Mouse (Mus musculus) hindbrain, embryonic 16.5 days (tissue): ENCODE data around the gene Tanc1. TPM values are rescaled to one million over a fixed set of nuclear protein-coding genes. Genes with fewer than 3 reads are reported as not detected.
A peak's percentile ranks its signal among the peaks of the same experiment; 100 is the strongest.

Source experiments
- ATAC-seq: fragments of 200-750 bp; cut with Nextera tagmentation; 2 replicates; pipeline ENCODE4 v1.8.0; 2017; ENCODE audit warnings: moderate TSS enrichment, moderate library complexity
- H3K27ac ChIP-seq: fragments of 300-500 bp; sonication (generic); 2 replicates; pipeline ENCODE4 v1.5.1; 2014; ENCODE audit warnings: low read depth, mild to moderate bottlenecking, control low read depth, low read length, moderate library complexity
- H3K27me3 ChIP-seq: fragments of 300-500 bp; sonication (generic); replicated peaks from 2 replicates; pipeline ENCODE4 v1.6.1; 2014; ENCODE audit warnings: low read length; ENCODE audit not compliant: control insufficient read depth, insufficient read depth
- H3K36me3 ChIP-seq: fragments of 300-500 bp; sonication (generic); 2 replicates; pipeline ENCODE4 v1.6.1; 2014; ENCODE audit warnings: mild to moderate bottlenecking, low read length, moderate library complexity, mixed read lengths; ENCODE audit not compliant: control insufficient read depth, insufficient read depth
- H3K4me1 ChIP-seq: fragments of 300-500 bp; sonication (generic); 2 replicates; pipeline ENCODE4 v1.6.1; 2014; ENCODE audit warnings: low read depth, low read length; ENCODE audit not compliant: control insufficient read depth, insufficient read depth
- H3K4me2 ChIP-seq: fragments of 300-500 bp; sonication (generic); 2 replicates; pipeline ENCODE4 v1.6.1; 2014; ENCODE audit warnings: mild to moderate bottlenecking, low read length, control low read depth, moderate library complexity
- H3K4me3 ChIP-seq: fragments of 300-500 bp; sonication (generic); 2 replicates; pipeline ENCODE4 v1.5.1; 2014; ENCODE audit warnings: mild to moderate bottlenecking, low read length, control low read depth, moderate library complexity
- H3K9ac ChIP-seq: fragments of 300-500 bp; sonication (generic); 2 replicates; pipeline ENCODE4 v1.6.1; 2014; ENCODE audit warnings: low read depth, mild to moderate bottlenecking, control low read depth, low read length, moderate library complexity
- H3K9me3 ChIP-seq: fragments of 300-500 bp; sonication (generic); 2 replicates; pipeline ENCODE4 v1.6.1; 2014; ENCODE audit warnings: mild to moderate bottlenecking, low read length, moderate library complexity; ENCODE audit not compliant: control insufficient read depth
- WGBS: fragments of 180-500 bp; shearing (Covaris S2); extraction: QIAGEN DNeasy Blood & Tissue Kit; methylation state at CpG from one replicate; pipeline ENCODE4 v1.1.7; 2014; 5-methylcytosine and 5-hydroxymethylcytosine counted together
- polyA plus RNA-seq: library from polyadenylated mRNA; unstranded; fragments of >200 nt; fragmentation: Nextera tagmentation; extraction: Ambion mirVana; gene quantifications from 2 replicates; pipeline ENCODE4 v1.2.1, GENCODE M21; 2015

The Tanc1 gene
- polyA plus RNA-seq, 1 experiment from 2014 or later, result 7.4 TPM

- H3K4me3 ChIP-seq, result no peak overlapping the region
- WGBS, result 89% methylated on average over 2 of the region's 2 CpGs
- ATAC-seq, result no peak
Observed at GRCm38 (mm10) chr2:59625416-59625815, 13.6 kb downstream of the Tanc1 start.

DNA sequence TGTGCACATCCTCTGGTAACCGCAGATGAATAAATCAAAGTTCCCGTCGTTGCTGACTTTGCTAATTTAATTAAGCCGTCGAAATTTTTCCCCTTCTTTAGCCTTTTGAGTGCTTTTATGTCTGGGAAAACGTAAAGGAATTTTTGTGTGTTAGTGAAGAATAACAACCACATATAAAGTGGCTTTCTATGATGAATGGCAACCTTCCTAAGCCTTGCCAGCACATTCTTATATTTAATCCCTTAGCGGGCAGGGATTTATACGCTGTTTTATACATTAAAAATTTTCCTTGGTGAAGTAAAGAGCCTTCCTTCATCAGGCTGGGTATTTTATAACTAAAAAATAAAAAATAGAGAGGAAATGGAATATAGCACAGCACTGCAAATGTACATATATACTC lies 14.1 kb downstream of the Tanc1 start:
- Histone ChIP-seq H3K4me2 (no peak overlapping the region), H3K9ac (no peak overlapping the region), H3K4me1 (0 out of 2 replicates have a peak, but pooled peaks cover 3% of the 10 kb centered on the region), H3K27ac (no peak overlapping the region), H3K36me3 (no peaks in the 10 kb centered on the region), H3K4me3 (no peak overlapping the region), H3K27me3 (no peaks in the 10 kb centered on the region), H3K9me3 (no peaks in the 10 kb centered on the region)
- WGBS, result 74% methylated on average over 8 of the region's 8 CpGs
- no peak for ATAC-seq

More at GRCm38 (mm10) chr2:59625416-59625815, 13.6 kb downstream of the Tanc1 start:
- Histone ChIP-seq H3K27me3 (no peaks in the 10 kb centered on the region), H3K36me3 (no peaks in the 10 kb centered on the region), H3K9me3 (no peaks in the 10 kb centered on the region), H3K4me1 (0 out of 2 replicates have a peak, but pooled peaks cover 3% of the 10 kb centered on the region), H3K27ac (no peak overlapping the region), H3K4me2 (no peak overlapping the region), H3K9ac (no peak overlapping the region)

DNA sequence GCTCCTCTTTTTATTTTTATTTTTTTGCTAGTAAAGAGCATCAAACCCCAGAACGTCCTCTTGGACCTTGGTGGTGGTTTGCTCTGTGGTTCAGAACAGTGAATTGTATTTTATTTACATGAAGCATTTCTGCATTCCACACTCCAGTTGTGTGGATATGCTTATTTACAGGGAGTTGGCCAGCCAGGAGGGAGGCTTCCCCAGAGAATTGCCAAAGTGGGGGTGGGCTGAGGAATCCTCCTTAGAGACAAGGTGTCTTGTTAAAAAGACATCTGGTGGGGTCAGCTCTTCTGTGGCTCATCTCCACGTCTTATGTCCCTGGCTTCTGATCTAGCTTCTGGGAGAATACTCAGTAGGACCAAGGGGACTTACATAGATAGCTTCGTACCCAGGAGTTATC lies 14.6 kb downstream of the Tanc1 start:
- H3K27ac ChIP-seq, result no peak overlapping the region
- 80% methylated on average over 3 of the region's 3 CpGs for WGBS
- H3K4me3 ChIP-seq, result no peak overlapping the region
- H3K4me1 ChIP-seq, result 0 out of 2 replicates have a peak, but pooled peaks cover 3% of the 10 kb centered on the region
- H3K9me3 ChIP-seq, result no peaks in the 10 kb centered on the region
- H3K9ac ChIP-seq, result no peak overlapping the region
- no peaks in the 10 kb centered on the region for H3K27me3 ChIP-seq
- no peak overlapping the region for H3K4me2 ChIP-seq
- ATAC-seq, result no peak
- H3K36me3 ChIP-seq, result no peaks in the 10 kb centered on the region

DNA sequence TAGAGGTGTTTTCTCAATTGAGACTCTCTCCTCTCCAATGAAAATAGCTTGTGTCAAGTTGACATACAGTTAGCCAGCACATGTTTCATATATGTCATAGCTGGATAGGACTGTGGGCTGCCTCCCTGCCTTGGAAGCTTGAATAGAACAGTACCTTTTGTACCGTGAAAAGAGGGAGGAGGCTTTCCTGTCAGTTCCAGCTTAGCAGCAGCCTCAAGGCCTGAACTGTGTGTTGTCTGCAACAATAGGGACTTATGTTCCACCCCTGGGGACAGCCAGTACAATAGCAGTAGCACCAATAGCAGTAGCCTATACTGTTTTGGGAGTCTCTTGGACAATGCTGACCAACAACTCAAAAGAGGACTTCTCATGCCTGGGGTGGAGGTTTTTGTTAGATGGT lies 15.7 kb downstream of the Tanc1 start:
- Histone ChIP-seq H3K9ac (no peak overlapping the region), H3K36me3 (no peaks in the 10 kb centered on the region), H3K27me3 (no peaks in the 10 kb centered on the region), H3K4me3 (no peak overlapping the region), H3K4me1 (0 out of 2 replicates have a peak, but pooled peaks cover 3% of the 10 kb centered on the region), H3K4me2 (no peak overlapping the region), H3K9me3 (no peaks in the 10 kb centered on the region), H3K27ac (no peak overlapping the region)
- ATAC-seq, result peak; percentile 50; the same call in 1 of the 2 replicates
- 14% methylated on average over 1 of the region's 1 CpGs for WGBS

DNA sequence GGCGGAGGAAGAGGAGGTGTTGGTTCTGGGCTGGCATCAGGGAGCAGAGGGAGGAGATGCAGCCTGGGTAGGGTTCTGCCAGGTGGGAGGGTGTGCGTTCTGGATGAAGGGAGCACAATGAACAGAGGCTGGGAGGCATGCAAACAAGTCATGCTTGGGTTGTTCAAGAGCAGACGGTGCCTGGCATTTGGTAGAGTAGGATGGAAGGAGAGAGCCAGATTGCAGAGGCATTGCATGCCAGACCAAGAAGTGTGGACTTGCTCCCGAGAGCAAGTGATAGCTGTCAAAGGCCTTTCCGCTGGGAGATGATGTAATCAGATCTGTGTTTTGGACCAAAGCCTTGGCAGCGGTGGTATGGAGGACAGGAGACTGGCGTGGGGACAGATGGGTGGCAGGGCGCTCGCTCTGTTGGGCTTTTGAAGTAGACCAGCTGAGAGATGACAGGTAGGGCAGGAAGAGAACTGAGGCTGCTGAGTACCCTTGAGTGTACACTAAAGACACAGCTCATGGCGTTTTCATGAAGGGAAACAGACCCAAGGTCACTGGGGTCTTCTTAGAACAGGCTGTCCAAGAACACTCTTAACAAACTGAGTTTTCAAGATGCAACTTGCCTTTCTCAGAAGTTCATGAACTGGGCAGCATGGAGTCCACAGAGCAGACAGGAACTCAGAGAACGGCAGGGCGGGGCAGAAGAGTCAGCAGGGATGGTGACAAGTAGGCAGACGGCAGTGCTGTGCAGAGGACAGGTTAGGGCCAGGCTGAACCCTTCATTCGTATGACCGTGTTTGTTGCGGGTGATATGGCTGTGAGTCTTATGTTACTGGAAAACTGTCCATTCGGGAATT lies 16.4 kb downstream of the Tanc1 start:
- Histone ChIP-seq H3K4me1 (0 out of 2 replicates have a peak, but pooled peaks cover 3% of the 10 kb centered on the region), H3K4me3 (no peak overlapping the region), H3K9ac (no peak overlapping the region), H3K27me3 (no peaks in the 10 kb centered on the region), H3K36me3 (no peaks in the 10 kb centered on the region), H3K27ac (no peak overlapping the region), H3K9me3 (no peaks in the 10 kb centered on the region), H3K4me2 (no peak overlapping the region)
- 79% methylated on average over 17 of the region's 17 CpGs for WGBS
- peak; percentile 58 for ATAC-seq

GRCm38 (mm10) chr2:59629829-59630228 lies 18.0 kb downstream of the Tanc1 start:
- WGBS, result 87% methylated on average over 4 of the region's 4 CpGs
- Histone ChIP-seq H3K9me3 (no peaks in the 10 kb centered on the region), H3K4me3 (no peak overlapping the region), H3K4me2 (no peak overlapping the region), H3K4me1 (0 out of 2 replicates have a peak, but pooled peaks cover 3% of the 10 kb centered on the region), H3K36me3 (no peaks in the 10 kb centered on the region), H3K27ac (no peak overlapping the region), H3K27me3 (no peaks in the 10 kb centered on the region), H3K9ac (no peak overlapping the region)
- ATAC-seq, result no peak

DNA sequence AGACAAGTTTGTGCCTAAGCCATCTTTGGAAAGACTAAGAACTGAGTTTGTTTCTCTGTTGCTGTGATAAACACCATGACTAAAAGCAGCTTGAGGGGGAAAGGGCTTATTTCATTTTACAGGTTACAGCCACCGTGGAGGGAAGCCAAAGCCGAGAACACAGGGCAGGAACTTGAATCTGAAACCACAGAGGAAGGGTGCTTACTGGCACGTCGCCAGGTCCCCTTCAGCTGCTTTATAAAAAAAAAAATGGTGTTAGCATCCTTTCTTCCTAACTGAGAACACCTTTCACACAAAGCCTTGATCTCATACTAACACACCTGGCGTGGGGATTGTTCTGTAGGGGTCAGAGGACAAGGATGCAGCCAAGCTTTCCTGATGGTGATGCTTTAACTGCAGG lies 19.6 kb downstream of the Tanc1 start:
- H3K4me3 ChIP-seq, result no peak overlapping the region
- ATAC-seq, result no peak
- no peaks in the 10 kb centered on the region; the same call in 1 of the 2 replicates for H3K9me3 ChIP-seq
- H3K4me1 ChIP-seq, result 0 out of 2 replicates have a peak, but pooled peaks cover 3% of the 10 kb centered on the region
- H3K4me2 ChIP-seq, result no peak overlapping the region
- H3K27ac ChIP-seq, result no peak overlapping the region
- H3K36me3 ChIP-seq, result no peaks in the 10 kb centered on the region
- no peaks in the 10 kb centered on the region for H3K27me3 ChIP-seq
- H3K9ac ChIP-seq, result no peak overlapping the region
- WGBS, result 76% methylated on average over 5 of the region's 5 CpGs

GRCm38 (mm10) chr2:59633761-59634430 lies 22.1 kb downstream of the Tanc1 start:
- Histone ChIP-seq H3K4me3 (no peak overlapping the region), H3K27ac (no peak overlapping the region), H3K4me2 (no peak overlapping the region), H3K9me3 (no peaks in the 10 kb centered on the region; the same call in 1 of the 2 replicates), H3K27me3 (no peaks in the 10 kb centered on the region), H3K4me1 (no peaks in the 10 kb centered on the region), H3K36me3 (no peaks in the 10 kb centered on the region), H3K9ac (no peak overlapping the region)
- 54% methylated on average over 5 of the region's 5 CpGs for WGBS
- ATAC-seq, result no peak
